Mouse (Mus musculus): ENCODE data around the gene Srp14.

The Srp14 gene

DNA sequence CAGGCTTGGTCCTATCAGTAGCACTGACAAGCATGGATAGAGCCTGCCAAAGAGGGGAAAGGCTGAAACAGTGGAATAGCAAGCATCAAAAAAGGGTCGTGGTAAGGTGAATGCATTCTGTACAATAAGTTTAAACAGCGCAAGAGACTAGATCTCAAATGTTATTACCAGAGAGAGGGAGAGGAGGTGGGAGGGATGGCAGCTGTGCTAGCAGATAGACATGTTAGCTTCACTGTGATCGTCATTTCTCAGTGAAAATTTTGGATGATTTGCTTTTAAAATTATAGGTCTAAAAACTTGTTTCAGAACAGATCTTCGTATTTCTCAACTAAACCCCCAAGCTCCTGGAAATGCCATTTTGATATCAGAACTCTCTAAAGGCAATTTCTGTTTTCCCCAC, 36.8 kb downstream of the Srp14 start:
- in situ Hi-C loops (cut with MboI), result no loop called here

GRCm38 (mm10) chr2:118442172-118442571, 37.3 kb downstream of the Srp14 start:
- in situ Hi-C loops (cut with MboI), result no loop called here

- in situ Hi-C loops (cut with MboI), result no loop called here
Observed at GRCm38 (mm10) chr2:118431589-118431988, 47.9 kb downstream of the Srp14 start.

- in situ Hi-C loops (cut with MboI), result no loop called here
Observed at GRCm38 (mm10) chr2:118430630-118431029, 48.9 kb downstream of the Srp14 start.

DNA sequence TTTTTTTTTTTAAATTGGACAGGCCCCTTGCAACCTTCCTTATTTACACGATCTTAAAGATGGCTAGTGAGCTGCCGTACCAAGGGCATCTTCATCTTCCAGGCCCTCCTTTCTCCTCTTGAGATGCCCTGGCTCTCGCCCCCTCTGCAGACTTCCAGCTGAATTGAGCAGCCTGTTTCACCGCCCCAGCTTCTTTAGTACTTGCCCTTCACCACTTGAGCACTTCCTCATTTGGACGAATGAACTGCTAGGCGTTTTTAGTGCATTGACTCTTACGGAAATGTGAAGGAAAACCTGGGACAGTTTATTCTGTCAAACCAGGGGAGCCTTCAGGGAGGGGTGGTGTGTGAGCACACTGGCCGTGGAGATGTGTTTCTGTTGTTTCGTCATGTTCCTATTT, 50.2 kb downstream of the Srp14 start:
- in situ Hi-C loops (cut with MboI), result no loop called here

DNA sequence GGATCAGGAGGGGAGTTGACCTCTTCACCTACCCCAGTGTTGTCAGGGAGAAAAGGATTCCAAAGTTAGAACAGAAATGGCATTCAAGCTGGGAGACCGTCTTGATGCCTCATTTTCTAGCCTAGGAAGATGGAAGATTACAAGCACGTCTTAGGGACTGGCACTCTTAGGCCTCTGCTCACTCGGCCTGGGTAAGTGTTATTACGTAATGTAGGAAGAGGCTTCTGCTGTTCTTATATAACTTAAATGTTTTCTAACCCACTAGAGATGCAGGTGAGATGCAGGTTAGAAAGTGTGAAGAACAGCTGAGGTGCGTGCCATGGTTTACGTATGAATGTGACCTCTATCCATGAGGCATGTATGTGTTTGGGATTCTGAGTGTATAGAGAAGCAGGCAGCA, 51.2 kb downstream of the Srp14 start:
- in situ Hi-C loops (cut with MboI), result no loop called here
